12 mouse cellular contexts compared by ENCODE assay signal in genomic region chr9:46087461-46087860, GRCm38 (mm10).
"Had no signal": no experiment of that assay in that cellular context is flagged by ENCODE, and none has a peak within 500 bp of the region (broad histone marks: within the 10 kb centered on the region; RNA-seq: fewer than 3 reads in every experiment).

No protein-coding gene starts in this region.

- H3K36me3 ChIP-seq: hindbrain, embryonic 15.5 days; limb, embryonic 15.5 days; lung, embryonic 15.5 days; midbrain, embryonic 12.5 days had no signal

- DNase-seq: kidney, postnatal 4 days; layer of hippocampus, postnatal 36 days; right cerebral cortex, postnatal 14 days; thymus, adult 18-20 months; thymus, postnatal 14 days had no signal

- H3K4me2 ChIP-seq: hindbrain, embryonic 15.5 days; limb, embryonic 15.5 days; lung, embryonic 15.5 days; midbrain, embryonic 12.5 days had no signal

- ATAC-seq: intestine, postnatal 0 days; midbrain, embryonic 16.5 days had no signal

- H3K9me3 ChIP-seq: hindbrain, embryonic 15.5 days; limb, embryonic 15.5 days; lung, embryonic 15.5 days; midbrain, embryonic 12.5 days had no signal

- H3K27me3 ChIP-seq: hindbrain, embryonic 15.5 days; limb, embryonic 15.5 days; lung, embryonic 15.5 days; midbrain, embryonic 12.5 days had no signal

- H3K27ac ChIP-seq: hindbrain, embryonic 15.5 days; kidney, postnatal 0 days; limb, embryonic 15.5 days; lung, embryonic 15.5 days; midbrain, embryonic 12.5 days had no signal

- H3K4me3 ChIP-seq: hindbrain, embryonic 15.5 days; limb, embryonic 15.5 days; lung, embryonic 15.5 days; midbrain, embryonic 12.5 days had no signal

- H3K9ac ChIP-seq: hindbrain, embryonic 15.5 days; limb, embryonic 15.5 days; lung, embryonic 15.5 days; midbrain, embryonic 12.5 days had no signal
